Mouse (Mus musculus): ENCODE data around the gene Daam2.
"Not testable (repeated sequence)": the region's sequence is repeated elsewhere in the genome, so short reads cannot be mapped to it uniquely, and the experiment has no call there.

Gene Daam2

GRCm38 (mm10) chr17:49489098-49489497 is 75.0 kb downstream of the Daam2 start:
- intact Hi-C loops (cut with DNase I): no loop called here

- intact Hi-C loops (cut with DNase I): no loop called here
Measured at GRCm38 (mm10) chr17:49484435-49484834, 79.7 kb downstream of the Daam2 start.

GRCm38 (mm10) chr17:49481876-49482275 is 82.3 kb downstream of the Daam2 start:
- intact Hi-C loops (cut with DNase I): no loop called here

- intact Hi-C loops (cut with DNase I): no loop called here
Measured at GRCm38 (mm10) chr17:49477370-49477769, 86.8 kb downstream of the Daam2 start.

GRCm38 (mm10) chr17:49475174-49475573 is 89.0 kb downstream of the Daam2 start:
- intact Hi-C loops (cut with DNase I): no loop called here

- intact Hi-C loops (cut with DNase I): no loop called here
Measured at GRCm38 (mm10) chr17:49474051-49474450, 90.1 kb downstream of the Daam2 start.

- intact Hi-C loops (cut with DNase I): no loop called here
Measured at GRCm38 (mm10) chr17:49472626-49473025, 91.5 kb downstream of the Daam2 start.

- intact Hi-C loops (cut with DNase I): loop anchor here (2.0 to 5.0 kb wide), 2 partner anchors 139 to 431 kb away; no protein-coding TSS in a partner anchor
Measured at GRCm38 (mm10) chr17:49468223-49468622, 95.9 kb downstream of the Daam2 start.

- intact Hi-C loops (cut with DNase I): loop anchor here (5.0 kb wide), 1 partner anchor 142 kb away; no protein-coding TSS in a partner anchor
Measured at GRCm38 (mm10) chr17:49464884-49465283, 99.3 kb downstream of the Daam2 start.

- intact Hi-C loops (cut with DNase I): no loop called here
Measured at GRCm38 (mm10) chr17:49458386-49458785, 105.8 kb downstream of the Daam2 start.

- intact Hi-C loops (cut with DNase I): no loop called here
Measured at GRCm38 (mm10) chr17:49457833-49458232, 106.3 kb downstream of the Daam2 start.

- intact Hi-C loops (cut with DNase I): no loop called here
Measured at GRCm38 (mm10) chr17:49456334-49456733, 107.8 kb downstream of the Daam2 start.

- intact Hi-C loops (cut with DNase I): no loop called here
Measured at GRCm38 (mm10) chr17:49450922-49451321, 113.2 kb downstream of the Daam2 start.

- intact Hi-C loops (cut with DNase I): no loop called here
Measured at GRCm38 (mm10) chr17:49449230-49449608, 114.9 kb downstream of the Daam2 start.

GRCm38 (mm10) chr17:49448570-49449229 is 115.4 kb downstream of the Daam2 start:
- intact Hi-C loops (cut with DNase I): no loop called here

GRCm38 (mm10) chr17:49442841-49443240 is 121.3 kb downstream of the Daam2 start:
- intact Hi-C loops (cut with DNase I): not testable (repeated sequence)

- intact Hi-C loops (cut with DNase I): no loop called here
Measured at GRCm38 (mm10) chr17:49440331-49441130, 123.6 kb downstream of the Daam2 start.

- intact Hi-C loops (cut with DNase I): no loop called here
Measured at GRCm38 (mm10) chr17:49439706-49440105, 124.4 kb downstream of the Daam2 start.

- intact Hi-C loops (cut with DNase I): no loop called here
Measured at GRCm38 (mm10) chr17:49438822-49439574, 125.1 kb downstream of the Daam2 start.

- intact Hi-C loops (cut with DNase I): not testable (repeated sequence)
Measured at GRCm38 (mm10) chr17:49437306-49437705, 126.8 kb downstream of the Daam2 start.

GRCm38 (mm10) chr17:49436631-49437030 is 127.5 kb downstream of the Daam2 start:
- intact Hi-C loops (cut with DNase I): no loop called here

- intact Hi-C loops (cut with DNase I): no loop called here
Measured at GRCm38 (mm10) chr17:49435081-49435480, 129.1 kb downstream of the Daam2 start.

Data from adrenal gland (tissue).